Mouse (Mus musculus) cerebellum, adult 2 months (tissue): ENCODE measurements at regions not wholly inside any gene's neighbourhood (a gene's known extent, or its start where the extent isn't known, plus 50 kb on each side); places are given as distances from the start of the nearest gene placed in this dataset.

Experiments used
- DNase-seq, 2 experiments: peaks; one replicate each; pipeline ENCODE4 v3.0.0; 2021
- H3K27ac ChIP-seq: fragments of 200-500 bp; 2 replicates; pipeline ENCODE4 v1.5.1; 2012; ENCODE audit warnings: low read length, control low read depth, inconsistent platforms; ENCODE audit not compliant: insufficient read depth
- H3K27me3 ChIP-seq: fragments of 200-500 bp; 2 replicates; pipeline ENCODE4 v1.6.1; 2012; ENCODE audit warnings: inconsistent platforms, mild to moderate bottlenecking, low read length, moderate library complexity; ENCODE audit not compliant: control insufficient read depth, insufficient read depth
- H3K4me1 ChIP-seq: fragments of 200-500 bp; 2 replicates; pipeline ENCODE4 v1.6.1; 2011; ENCODE audit warnings: low read length; ENCODE audit not compliant: control insufficient read depth, insufficient read depth
- H3K4me3 ChIP-seq: fragments of 200-500 bp; replicated peaks from 2 replicates; pipeline ENCODE3; 2011; ENCODE audit warnings: mild to moderate bottlenecking, low read depth, low read length, control low read depth; ENCODE audit not compliant: insufficient read depth
- CTCF ChIP-seq: fragments of 200-500 bp; IDR thresholded peaks from 2 replicates; pipeline ENCODE4 v1.5.1; 2011; ENCODE audit warnings: low read depth, mild to moderate bottlenecking, control low read depth, low read length, moderate library complexity, borderline replicate concordance; ENCODE audit not compliant: insufficient read depth
- POLR2A ChIP-seq: fragments of 200-500 bp; IDR thresholded peaks from 2 replicates; pipeline ENCODE4 v1.6.1; 2011; ENCODE audit warnings: low read length, control low read depth, borderline replicate concordance; ENCODE audit not compliant: insufficient read depth
- WGBS: fragments of 180-500 bp; shearing (Covaris S2); methylation state at CpG from one replicate; pipeline ENCODE4 v1.1.7; 2018; 5-methylcytosine and 5-hydroxymethylcytosine counted together

GRCm38 (mm10) chr6:143706451-143706850 lies 539.4 kb downstream of the Etnk1 start:
- no peak for DNase-seq
- H3K4me3 ChIP-seq, result no peak overlapping the region
- H3K4me1 ChIP-seq, result no peaks in the 10 kb centered on the region
- H3K27ac ChIP-seq, result no peak overlapping the region
- no peaks in the 10 kb centered on the region; the same call in 1 of the 2 replicates for H3K27me3 ChIP-seq
- WGBS, result 35% methylated on average over 10 of the region's 10 CpGs
- TF ChIP-seq CTCF, result no peak
- no peak for TF ChIP-seq POLR2A

- no peak overlapping the region for H3K27ac ChIP-seq
- no peaks in the 10 kb centered on the region for H3K27me3 ChIP-seq
- WGBS, result 11% methylated on average over 10 of the region's 10 CpGs
- no peak for TF ChIP-seq POLR2A
- TF ChIP-seq CTCF, result no peak
- no peaks in the 10 kb centered on the region for H3K4me1 ChIP-seq
- H3K4me3 ChIP-seq, result no peak overlapping the region
- DNase-seq, result no peak
Observed at GRCm38 (mm10) chr6:143714461-143714860, 547.4 kb downstream of the Etnk1 start.

- no peak overlapping the region for H3K27ac ChIP-seq
- DNase-seq, result no peak
- H3K4me1 ChIP-seq, result no peaks in the 10 kb centered on the region
- TF ChIP-seq POLR2A (no peak), CTCF (no peak)
- H3K27me3 ChIP-seq, result no peaks in the 10 kb centered on the region
- H3K4me3 ChIP-seq, result no peak overlapping the region
Observed at GRCm38 (mm10) chr6:143750074-143750473, 583.1 kb downstream of the Etnk1 start.

GRCm38 (mm10) chr6:143751076-143752070 lies 584.4 kb downstream of the Etnk1 start:
- H3K4me3 ChIP-seq, result no peak overlapping the region
- 87% methylated on average over 14 of the region's 14 CpGs for WGBS
- no peaks in the 10 kb centered on the region for H3K27me3 ChIP-seq
- TF ChIP-seq POLR2A (no peak), CTCF (no peak)
- DNase-seq, result no peak
- no peaks in the 10 kb centered on the region for H3K4me1 ChIP-seq
- H3K27ac ChIP-seq, result no peak overlapping the region

- no peak for TF ChIP-seq CTCF
- TF ChIP-seq POLR2A, result no peak
- H3K27me3 ChIP-seq, result no peaks in the 10 kb centered on the region
- no peak for DNase-seq
- H3K4me3 ChIP-seq, result no peak overlapping the region
- 66% methylated on average over 3 of the region's 3 CpGs for WGBS
- no peak overlapping the region for H3K27ac ChIP-seq
- H3K4me1 ChIP-seq, result no peaks in the 10 kb centered on the region
Observed at GRCm38 (mm10) chr6:143757462-143757861, 590.4 kb downstream of the Etnk1 start.

- Histone ChIP-seq H3K4me3 (no peak overlapping the region), H3K4me1 (no peaks in the 10 kb centered on the region), H3K27me3 (no peaks in the 10 kb centered on the region), H3K27ac (no peak overlapping the region)
- no peak for DNase-seq
- TF ChIP-seq CTCF (no peak), POLR2A (no peak)
- WGBS, result 89% methylated on average over 2 of the region's 2 CpGs
Observed at GRCm38 (mm10) chr6:143768115-143768514, 601.1 kb downstream of the Etnk1 start.
